Mouse (Mus musculus): ENCODE results near the gene Mdm1.

Mdm1 gene

DNA sequence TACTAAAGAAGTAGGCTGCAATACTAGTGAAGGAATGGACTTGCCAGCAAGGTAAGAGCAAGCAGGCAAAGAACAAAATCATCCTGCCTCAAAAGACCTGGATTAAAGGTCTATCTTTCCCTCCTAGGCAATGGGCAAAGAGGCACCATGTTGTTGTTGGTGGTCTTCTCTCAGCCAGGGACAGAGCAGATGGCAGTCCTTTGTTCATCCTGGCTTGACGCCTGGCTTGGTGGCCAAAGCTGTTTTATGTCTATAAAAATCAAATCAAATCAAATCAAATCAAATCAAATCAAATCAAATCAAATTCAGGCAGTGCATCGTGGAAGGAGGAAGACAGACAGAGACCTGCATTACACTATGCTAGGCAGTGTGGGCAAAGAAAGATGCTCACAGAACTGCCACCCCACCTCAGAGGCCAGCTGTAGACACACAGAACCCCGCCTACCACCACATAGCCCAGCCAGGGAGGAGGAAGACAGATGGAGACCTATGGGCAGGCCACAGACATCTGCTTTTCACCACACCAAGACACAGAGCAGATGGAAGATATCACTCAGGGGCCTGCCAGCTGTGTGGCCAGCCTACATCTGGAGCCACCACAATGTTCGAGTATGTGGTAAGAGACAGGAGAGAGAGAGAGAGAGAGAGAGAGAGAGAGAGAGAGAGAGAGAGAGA, 74.2 kb downstream of the Mdm1 start:
- peak in 1 of 2 experiments; percentile 20 for DNase-seq (ENCODE audit: inconsistent age in 2 of 2, low spot score in 1 of 2)

Data from adrenal gland, adult (tissue).